Mouse (Mus musculus) lung, postnatal 0 days (tissue): ENCODE measurements around the gene Prdm5.

Experiments used
- CTCF ChIP-seq: IDR thresholded peaks from 2 replicates; pipeline ENCODE4 v1.5.1; 2016; ENCODE audit warnings: antibody characterized with exemption, mild to moderate bottlenecking
- EP300 ChIP-seq: IDR thresholded peaks from 2 replicates; pipeline ENCODE4 v1.6.1; 2016; ENCODE audit warnings: antibody characterized with exemption, mild to moderate bottlenecking, control low read depth

DNA sequence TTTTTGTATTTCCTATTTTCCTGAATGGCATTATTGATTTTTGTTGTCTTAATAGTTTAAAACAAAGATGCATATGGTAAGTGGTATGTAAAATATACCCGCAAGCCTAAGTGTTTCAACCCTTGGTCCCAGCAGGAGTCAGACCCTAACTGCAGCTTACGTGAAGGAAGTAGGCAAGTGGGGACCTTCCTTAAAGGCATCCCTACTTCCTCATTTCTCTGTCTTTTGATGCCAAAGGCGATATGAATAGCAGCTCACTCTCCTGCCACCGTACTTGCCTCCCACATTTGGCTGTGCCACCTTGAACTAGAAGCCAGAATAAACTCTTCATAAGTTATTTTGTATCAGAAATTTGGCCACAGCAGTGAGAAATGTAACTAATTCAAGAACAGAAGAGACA, 63.8 kb downstream of the Prdm5 start:
- TF ChIP-seq EP300 (no peak), CTCF (no peak)
